Mouse (Mus musculus): ENCODE data around the gene Trpm5. TPM values are rescaled to one million over a fixed set of nuclear protein-coding genes. Genes with fewer than 3 reads are reported as not detected.

Trpm5 gene
- polyA plus RNA-seq, 1 experiment from 2014 or later = 1.5 TPM

DNA sequence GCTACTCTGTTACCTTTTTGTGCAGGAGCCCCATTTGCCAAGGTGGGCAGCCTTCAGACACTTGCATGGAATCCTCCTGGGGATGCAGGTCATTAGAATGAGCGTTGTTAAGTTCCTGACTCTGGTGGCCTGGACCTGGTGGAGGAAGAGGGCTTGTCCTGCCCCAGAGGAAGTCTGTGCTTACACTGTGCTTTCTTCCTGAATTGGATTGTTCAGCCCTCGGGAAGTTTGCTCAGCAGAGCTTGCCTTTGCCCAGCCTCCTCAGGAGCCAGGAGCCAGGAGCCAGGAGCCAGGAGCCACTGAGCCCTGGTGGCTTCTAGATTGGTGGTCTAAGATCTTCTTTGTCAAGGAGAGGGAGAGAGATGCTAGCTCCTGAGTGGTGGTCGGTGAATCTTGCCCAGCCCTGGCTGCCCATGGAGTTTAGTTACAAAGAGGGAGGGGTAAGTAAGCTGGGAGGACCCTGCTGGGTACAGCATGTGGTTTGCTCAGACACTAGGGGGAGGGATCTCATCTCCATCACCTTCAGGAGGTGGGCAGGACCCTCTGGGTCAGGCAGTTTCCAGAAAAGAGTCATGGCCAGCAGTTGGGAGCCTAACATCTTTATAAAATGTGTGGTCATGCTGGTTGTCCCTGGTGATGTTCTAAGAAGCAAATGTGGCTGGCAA is 14.7 kb upstream of the Trpm5 start:
- Histone ChIP-seq H3K9me3 (replicated peaks; ENCODE audit: control insufficient read depth, low read length, poor library complexity, severe bottlenecking) (no peaks in the 10 kb centered on the region), H3K9ac (ENCODE audit: low read depth, low read length) (no peak overlapping the region), H3K4me2 (ENCODE audit: low read length) (no peak overlapping the region), H3K36me3 (ENCODE audit: control insufficient read depth, insufficient read depth, low read length) (no peaks in the 10 kb centered on the region), H3K4me1 (ENCODE audit: control insufficient read depth, insufficient read depth, low read length) (no peaks in the 10 kb centered on the region), H3K27ac (ENCODE audit: low read length) (no peak overlapping the region), H3K27me3 (ENCODE audit: control insufficient read depth, insufficient read depth, low read depth, low read length) (peaks cover 40% of the 10 kb centered on the region), H3K4me3 (ENCODE audit: low read depth, low read length) (no peak overlapping the region)
- no peak for ATAC-seq
- 38% methylated on average over 3 of the region's 3 CpGs for WGBS

DNA sequence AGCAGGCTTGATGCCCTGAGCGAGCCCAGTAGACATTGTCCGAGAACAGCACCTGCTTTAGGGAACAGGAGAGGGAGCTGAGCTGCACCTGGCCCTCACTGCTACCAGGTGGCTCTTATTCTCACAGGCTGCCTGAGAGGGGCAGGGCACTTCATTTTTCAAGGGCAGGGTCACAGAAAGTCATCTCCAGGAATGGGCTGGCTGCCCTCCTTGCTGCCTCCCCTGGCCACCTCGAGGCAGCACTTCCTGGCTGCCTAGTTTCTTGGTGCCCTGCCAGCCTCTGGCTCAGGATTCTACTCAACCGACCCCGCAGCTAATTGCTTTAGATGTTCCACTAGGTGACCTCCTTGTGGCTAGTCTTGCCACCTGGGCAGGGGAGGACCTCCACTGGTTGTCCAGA is 13.8 kb upstream of the Trpm5 start:
- WGBS = 54% methylated on average over 5 of the region's 5 CpGs
- no peak for ATAC-seq
- Histone ChIP-seq H3K36me3 (ENCODE audit: control insufficient read depth, insufficient read depth, low read length) (no peaks in the 10 kb centered on the region), H3K4me2 (ENCODE audit: low read length) (no peak overlapping the region), H3K4me1 (ENCODE audit: control insufficient read depth, insufficient read depth, low read length) (no peaks in the 10 kb centered on the region), H3K9me3 (replicated peaks; ENCODE audit: control insufficient read depth, low read length, poor library complexity, severe bottlenecking) (no peaks in the 10 kb centered on the region), H3K9ac (ENCODE audit: low read depth, low read length) (no peak overlapping the region), H3K27ac (ENCODE audit: low read length) (no peak overlapping the region), H3K4me3 (ENCODE audit: low read depth, low read length) (no peak overlapping the region), H3K27me3 (ENCODE audit: control insufficient read depth, insufficient read depth, low read depth, low read length) (peaks cover 40% of the 10 kb centered on the region)

DNA sequence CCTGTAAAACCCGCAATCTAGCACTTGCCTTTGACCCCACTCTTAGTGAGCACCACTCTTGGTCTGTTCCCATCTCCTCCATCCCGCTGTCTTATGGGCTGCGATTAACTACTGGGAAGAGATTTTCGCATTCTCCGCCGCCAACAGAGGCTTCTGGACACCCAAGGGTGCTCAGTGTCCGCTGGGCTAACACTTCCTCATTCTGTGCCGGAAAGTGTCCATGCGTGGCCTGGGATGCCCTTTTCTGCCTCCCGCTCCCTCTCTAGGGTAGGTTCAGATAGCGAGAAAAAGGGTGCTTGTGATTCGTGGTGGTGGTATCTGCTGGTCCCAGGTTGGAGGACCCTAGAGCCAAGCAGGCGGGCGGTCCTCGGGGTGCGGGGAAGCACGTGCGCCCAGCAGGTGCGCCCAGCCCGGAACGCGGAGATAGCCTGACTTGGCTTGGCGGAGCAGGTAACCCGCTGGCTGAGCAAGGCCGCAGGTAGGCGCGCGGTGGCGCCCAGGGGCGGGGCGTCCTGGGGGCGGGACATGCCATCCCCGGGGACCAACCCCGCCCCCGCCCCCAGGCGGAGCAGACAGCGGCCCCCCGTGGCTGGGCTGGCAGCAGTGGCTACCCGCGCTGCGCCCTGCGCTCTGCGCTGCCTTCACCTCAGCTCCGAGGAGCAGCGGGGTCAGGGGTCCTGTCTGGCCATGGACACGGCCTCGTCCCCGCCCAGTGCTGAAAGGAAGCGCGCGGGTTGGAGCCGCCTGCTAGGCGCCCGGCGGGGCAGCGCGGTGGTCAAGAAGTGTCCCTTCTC is 12.4 kb upstream of the Trpm5 start:
- Histone ChIP-seq H3K36me3 (ENCODE audit: control insufficient read depth, insufficient read depth, low read length) (no peaks in the 10 kb centered on the region), H3K4me1 (ENCODE audit: control insufficient read depth, insufficient read depth, low read length) (no peaks in the 10 kb centered on the region), H3K9me3 (replicated peaks; ENCODE audit: control insufficient read depth, low read length, poor library complexity, severe bottlenecking) (no peaks in the 10 kb centered on the region), H3K27ac (ENCODE audit: low read length) (no peak overlapping the region), H3K27me3 (ENCODE audit: control insufficient read depth, insufficient read depth, low read depth, low read length) (peaks cover 40% of the 10 kb centered on the region), H3K4me3 (ENCODE audit: low read depth, low read length) (peak overlapping the region; percentile 30), H3K9ac (ENCODE audit: low read depth, low read length) (peak overlapping the region; percentile 11; the same call in 1 of the 2 replicates), H3K4me2 (ENCODE audit: low read length) (peak overlapping the region; percentile 57)
- ATAC-seq = no peak
- WGBS = 11% methylated on average over 34 of the region's 57 CpGs

DNA sequence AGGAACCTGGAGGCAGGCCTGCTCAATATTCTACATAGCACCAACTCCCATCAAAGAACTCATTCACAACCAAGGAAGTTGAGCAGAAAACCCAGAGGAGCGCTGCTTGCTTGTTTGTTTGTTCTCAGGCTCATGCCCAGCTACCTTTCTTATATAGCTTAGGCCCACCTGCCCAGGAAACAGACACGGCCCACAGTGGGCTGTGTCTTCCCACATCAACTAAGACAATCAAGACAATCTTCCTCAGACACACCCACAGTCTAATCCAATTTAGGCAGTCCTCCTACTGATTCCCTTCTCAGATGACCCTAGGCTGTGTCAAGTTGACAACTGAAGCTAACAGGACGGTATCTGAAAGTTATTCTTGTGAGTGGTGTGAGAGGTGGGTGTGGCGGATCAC is 11.6 kb upstream of the Trpm5 start, which contains the start of gene Kcnq1:
TSS of gene Kcnq1 (plus strand) at position 301 of the 400 bp plus-strand sequence.
- Histone ChIP-seq H3K27ac (ENCODE audit: low read length) (no peak within 1 kb of the TSS), H3K4me2 (ENCODE audit: low read length) (peak within 1 kb of the TSS; percentile 57), H3K36me3 (ENCODE audit: control insufficient read depth, insufficient read depth, low read length) (no peaks in the 10 kb centered on the region), H3K4me3 (ENCODE audit: low read depth, low read length) (peak within 1 kb of the TSS; percentile 30), H3K4me1 (ENCODE audit: control insufficient read depth, insufficient read depth, low read length) (no peaks in the 10 kb centered on the region), H3K27me3 (ENCODE audit: control insufficient read depth, insufficient read depth, low read depth, low read length) (peaks cover 40% of the 10 kb centered on the region), H3K9me3 (replicated peaks; ENCODE audit: control insufficient read depth, low read length, poor library complexity, severe bottlenecking) (no peaks in the 10 kb centered on the region), H3K9ac (ENCODE audit: low read depth, low read length) (peak within 1 kb of the TSS; percentile 11; the same call in 1 of the 2 replicates)
- 60% methylated on average over 4 of the region's 4 CpGs for WGBS
- ATAC-seq = no peak

DNA sequence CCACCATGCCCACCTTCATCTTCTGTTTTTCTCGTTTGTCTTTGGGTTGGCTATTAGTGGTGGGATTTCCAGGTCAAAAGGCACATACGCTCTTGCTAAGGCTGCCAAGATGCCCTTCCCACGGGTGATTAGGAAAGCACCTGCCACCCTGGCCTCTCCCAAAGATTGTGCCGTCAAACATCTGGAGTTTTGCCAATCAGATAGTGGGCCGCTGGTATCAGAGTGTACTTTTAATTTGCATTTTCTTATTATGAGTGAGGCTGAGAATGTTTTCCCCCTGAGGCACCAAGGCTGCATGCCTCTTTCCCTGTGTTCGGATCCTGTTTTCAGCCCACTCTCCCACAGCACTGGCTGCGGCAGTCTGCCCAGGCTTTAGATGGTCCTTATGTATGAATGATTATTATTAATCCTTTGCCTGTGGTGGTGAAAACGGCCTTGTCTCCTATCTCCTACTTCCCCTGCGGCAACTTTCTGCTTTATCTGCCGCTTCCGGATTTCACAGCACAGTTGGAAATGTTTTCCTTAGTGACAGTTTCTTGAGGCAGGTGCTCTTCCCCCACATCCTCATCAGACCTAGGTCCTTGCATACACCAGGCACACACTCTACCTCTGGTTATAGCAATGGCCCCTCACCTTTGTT is 10.9 kb upstream of the Trpm5 start:
- Histone ChIP-seq H3K27ac (ENCODE audit: low read length) (no peak overlapping the region), H3K4me1 (ENCODE audit: control insufficient read depth, insufficient read depth, low read length) (no peaks in the 10 kb centered on the region), H3K9me3 (replicated peaks; ENCODE audit: control insufficient read depth, low read length, poor library complexity, severe bottlenecking) (no peaks in the 10 kb centered on the region), H3K27me3 (ENCODE audit: control insufficient read depth, insufficient read depth, low read depth, low read length) (peaks cover 40% of the 10 kb centered on the region), H3K4me2 (ENCODE audit: low read length) (no peak overlapping the region), H3K4me3 (ENCODE audit: low read depth, low read length) (no peak overlapping the region), H3K36me3 (ENCODE audit: control insufficient read depth, insufficient read depth, low read length) (no peaks in the 10 kb centered on the region), H3K9ac (ENCODE audit: low read depth, low read length) (no peak overlapping the region)
- no peak for ATAC-seq
- 64% methylated on average over 11 of the region's 11 CpGs for WGBS

DNA sequence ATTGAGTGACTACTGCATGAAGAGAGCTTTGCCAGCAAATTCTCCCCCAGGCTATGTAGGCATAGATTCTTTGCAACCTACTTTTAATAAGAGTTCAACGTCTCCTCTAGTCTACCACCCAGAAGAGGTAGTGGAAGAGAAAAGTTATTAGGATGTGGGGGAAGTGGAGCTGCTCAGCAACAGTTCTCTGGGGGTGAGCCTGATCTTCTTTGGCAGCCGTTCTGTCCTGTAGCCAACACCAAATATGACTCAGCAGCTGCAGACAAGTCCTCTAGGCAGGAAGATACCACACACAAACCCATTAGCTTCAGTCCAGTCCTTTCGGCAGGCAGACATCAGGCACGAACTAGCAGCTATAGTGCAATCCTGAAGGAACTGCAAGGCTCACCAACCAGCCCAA is 6.3 kb upstream of the Trpm5 start:
- no peak overlapping the region for H3K27ac ChIP-seq (ENCODE audit: low read length)
- no peak for ATAC-seq
- no peaks in the 10 kb centered on the region for H3K4me1 ChIP-seq (ENCODE audit: control insufficient read depth, insufficient read depth, low read length)
- H3K4me2 ChIP-seq (ENCODE audit: low read length) = no peak overlapping the region
- peaks cover 5% of the 10 kb centered on the region for H3K27me3 ChIP-seq (ENCODE audit: control insufficient read depth, insufficient read depth, low read depth, low read length)
- no peak overlapping the region for H3K9ac ChIP-seq (ENCODE audit: low read depth, low read length)
- no peak overlapping the region for H3K4me3 ChIP-seq (ENCODE audit: low read depth, low read length)
- 72% methylated on average over 4 of the region's 4 CpGs for WGBS
- no peaks in the 10 kb centered on the region for H3K9me3 ChIP-seq (replicated peaks; ENCODE audit: control insufficient read depth, low read length, poor library complexity, severe bottlenecking)
- H3K36me3 ChIP-seq (ENCODE audit: control insufficient read depth, insufficient read depth, low read length) = no peaks in the 10 kb centered on the region

DNA sequence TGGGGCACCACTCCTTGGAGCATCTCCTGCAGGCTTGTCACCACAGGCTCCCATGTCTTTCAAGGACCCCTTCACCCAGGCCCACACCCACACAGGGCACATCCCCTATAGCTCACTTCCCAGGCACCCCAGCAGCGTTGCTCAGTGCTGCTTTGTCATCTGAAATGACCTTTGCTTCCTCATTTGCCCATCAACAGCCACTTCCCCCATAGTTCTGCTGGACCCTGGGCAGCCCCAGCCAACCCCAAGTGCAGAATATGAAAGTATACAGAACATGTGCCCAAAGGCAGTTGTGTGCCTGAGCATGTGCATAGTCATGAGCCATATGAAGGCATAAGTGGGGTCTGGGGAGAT is 1.1 kb upstream of the Trpm5 start:
- 64% methylated on average over 1 of the region's 1 CpGs for WGBS
- Histone ChIP-seq H3K9ac (ENCODE audit: low read depth, low read length) (no peak overlapping the region), H3K27ac (ENCODE audit: low read length) (no peak overlapping the region), H3K27me3 (ENCODE audit: control insufficient read depth, insufficient read depth, low read depth, low read length) (no peaks in the 10 kb centered on the region), H3K4me3 (ENCODE audit: low read depth, low read length) (no peak overlapping the region), H3K4me2 (ENCODE audit: low read length) (no peak overlapping the region), H3K36me3 (ENCODE audit: control insufficient read depth, insufficient read depth, low read length) (no peaks in the 10 kb centered on the region), H3K9me3 (replicated peaks; ENCODE audit: control insufficient read depth, low read length, poor library complexity, severe bottlenecking) (no peaks in the 10 kb centered on the region), H3K4me1 (ENCODE audit: control insufficient read depth, insufficient read depth, low read length) (no peaks in the 10 kb centered on the region)
- ATAC-seq = no peak

DNA sequence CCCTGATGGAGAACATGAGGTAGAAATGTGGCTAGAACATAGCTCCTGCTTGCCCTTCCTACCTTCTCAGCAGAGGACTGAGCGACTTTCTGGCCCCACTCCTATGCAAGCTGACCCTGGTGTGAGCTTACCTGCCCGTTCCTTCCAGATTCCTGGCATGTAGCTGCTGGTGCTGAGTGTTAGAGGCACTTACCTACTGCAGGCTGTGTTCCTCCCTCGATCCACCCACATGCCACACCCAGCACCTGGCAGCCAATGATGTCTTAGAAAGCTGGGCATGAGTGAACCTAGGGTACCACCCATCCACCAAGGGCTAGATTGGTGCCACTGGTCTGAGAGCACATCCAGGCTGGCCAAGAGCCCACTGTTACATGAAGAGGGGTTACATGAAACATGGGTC is 595 bp downstream of the Trpm5 start:
- no peak overlapping the region for H3K27ac ChIP-seq (ENCODE audit: low read length)
- ATAC-seq = no peak
- 75% methylated on average over 3 of the region's 3 CpGs for WGBS

DNA sequence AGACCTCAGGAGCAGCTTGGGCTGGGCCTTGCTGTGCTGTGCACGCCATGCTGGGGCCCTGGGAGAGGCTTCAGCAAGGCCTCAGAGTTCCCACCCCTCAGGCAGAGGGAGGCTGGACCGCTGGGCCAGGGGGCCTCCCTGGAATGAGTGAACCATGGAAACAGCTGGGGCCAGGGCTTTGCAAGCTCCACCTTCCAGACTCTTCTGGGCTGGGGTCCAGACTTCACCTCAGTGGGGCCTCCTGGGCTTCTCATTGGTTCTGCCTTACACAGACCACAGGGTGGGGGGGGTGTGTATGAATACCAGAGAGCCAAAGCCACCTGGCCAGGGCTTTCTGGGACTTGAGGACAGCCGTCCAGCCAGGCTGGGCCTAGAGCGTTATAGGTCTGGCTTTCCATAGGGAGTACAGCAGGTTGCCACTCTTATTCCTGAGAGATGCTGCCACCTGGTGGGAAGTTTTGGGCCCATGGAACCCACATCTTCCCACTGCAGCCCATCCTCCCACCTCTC is 7.3 kb downstream of the Trpm5 start:
- H3K4me2 ChIP-seq (ENCODE audit: low read length) = no peak overlapping the region
- WGBS = 38% methylated on average over 4 of the region's 4 CpGs

More for the DNA sequence above, 595 bp downstream of the Trpm5 start:
- no peaks in the 10 kb centered on the region for H3K9me3 ChIP-seq (replicated peaks; ENCODE audit: control insufficient read depth, low read length, poor library complexity, severe bottlenecking)
- H3K27me3 ChIP-seq (ENCODE audit: control insufficient read depth, insufficient read depth, low read depth, low read length) = no peaks in the 10 kb centered on the region
- H3K4me3 ChIP-seq (ENCODE audit: low read depth, low read length) = no peak overlapping the region
- no peaks in the 10 kb centered on the region for H3K4me1 ChIP-seq (ENCODE audit: control insufficient read depth, insufficient read depth, low read length)
- no peak overlapping the region for H3K4me2 ChIP-seq (ENCODE audit: low read length)
- no peak overlapping the region for H3K9ac ChIP-seq (ENCODE audit: low read depth, low read length)
- H3K36me3 ChIP-seq (ENCODE audit: control insufficient read depth, insufficient read depth, low read length) = no peaks in the 10 kb centered on the region

More for the DNA sequence above, 7.3 kb downstream of the Trpm5 start:
- H3K9me3 ChIP-seq (replicated peaks; ENCODE audit: control insufficient read depth, low read length, poor library complexity, severe bottlenecking) = no peaks in the 10 kb centered on the region
- ATAC-seq = no peak
- H3K27me3 ChIP-seq (ENCODE audit: control insufficient read depth, insufficient read depth, low read depth, low read length) = no peaks in the 10 kb centered on the region
- H3K36me3 ChIP-seq (ENCODE audit: control insufficient read depth, insufficient read depth, low read length) = no peaks in the 10 kb centered on the region
- no peak overlapping the region for H3K9ac ChIP-seq (ENCODE audit: low read depth, low read length)
- no peaks in the 10 kb centered on the region; the same call in 1 of the 2 replicates for H3K4me1 ChIP-seq (ENCODE audit: control insufficient read depth, insufficient read depth, low read length)
- H3K27ac ChIP-seq (ENCODE audit: low read length) = no peak overlapping the region
- H3K4me3 ChIP-seq (ENCODE audit: low read depth, low read length) = no peak overlapping the region

All from midbrain, embryonic 16.5 days (tissue).